Mouse (Mus musculus) thymus, postnatal 4 days (tissue): ENCODE data around the gene Olfr952.

Experiments
- DNase-seq: peaks from one replicate; pipeline ENCODE4 v3.0.0; 2021

The Olfr952 gene

GRCm38 (mm10) chr9:39427048-39427447 lies at the start of gene Olfr952:
Gene Olfr952 (minus strand): TSS chr9:39427148.
- no peak for DNase-seq

GRCm38 (mm10) chr9:39471844-39472243 lies 44.9 kb upstream of the Olfr952 start, which contains the start of gene Olfr955:
Gene Olfr955 (minus strand): TSS chr9:39471944.
- no peak for DNase-seq

DNA sequence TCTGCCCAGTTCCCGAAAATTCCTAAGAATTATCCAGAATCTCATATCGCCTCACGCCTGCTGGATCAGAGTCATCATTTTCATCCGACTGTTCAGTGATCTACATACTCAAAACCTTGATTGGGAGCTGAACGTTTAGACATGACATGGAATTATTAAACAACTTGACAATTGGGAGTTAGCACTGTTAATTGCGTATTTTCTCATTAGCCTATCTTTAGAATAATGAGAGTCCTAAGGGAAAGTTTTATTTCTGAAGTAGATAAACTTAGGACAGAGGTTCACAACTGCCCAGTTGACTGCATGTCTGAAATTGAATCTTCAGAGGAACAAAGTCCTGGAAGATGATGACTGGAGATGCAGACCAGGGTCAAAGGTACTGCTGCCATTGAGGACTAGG lies 29.5 kb upstream of the Olfr952 start, which contains the start of gene Olfr954:
Olfr954 (plus strand) TSS at position 301 of the 400 bp plus-strand sequence.
- DNase-seq, result no peak

GRCm38 (mm10) chr9:39387110-39387509 lies 39.8 kb downstream of the Olfr952 start, which contains the start of gene Olfr951:
Gene Olfr951 (plus strand): TSS chr9:39387410.
- DNase-seq, result no peak
